Comparison of ENCODE assay signal across 8 mouse cellular contexts in genomic region chr7:100178016-100178890, GRCm38 (mm10). TPM values are rescaled to one million over a fixed set of nuclear protein-coding genes. Genes with fewer than 3 reads are reported as not detected.
DNase-seq lines count a peak whose midpoint lies in the region; ATAC-seq lines count a peak whose summit lies in the region.

No protein-coding gene starts in this region.

- H3K4me1 ChIP-seq in forebrain, embryonic 10.5 days: peaks cover 20% of the 10 kb centered on the region
- H3K4me1 ChIP-seq in heart, embryonic 12.5 days (replicated peaks): peaks cover 12% of the 10 kb centered on the region
- peaks cover 6% of the 10 kb centered on the region; the same call in 1 of the 2 replicates for H3K4me1 ChIP-seq in kidney, embryonic 14.5 days (ENCODE audit: control insufficient read depth, insufficient read depth, low read length)
- H3K4me1 ChIP-seq in liver, embryonic 11.5 days (replicated peaks; ENCODE audit: control insufficient read depth, insufficient read depth, low read length): peaks cover 22% of the 10 kb centered on the region
- peaks cover 10% of the 10 kb centered on the region; the same call in 1 of the 2 replicates for H3K4me1 ChIP-seq in midbrain, embryonic 16.5 days (ENCODE audit: control insufficient read depth, insufficient read depth, low read length)

- peak overlapping the region; percentile 95 for H3K4me2 ChIP-seq in heart, embryonic 12.5 days
- peak overlapping the region; percentile 67 for H3K4me2 ChIP-seq in kidney, embryonic 14.5 days (replicated peaks; ENCODE audit: low read depth, low read length)
- H3K4me2 ChIP-seq in liver, embryonic 11.5 days: peak overlapping the region; percentile 89
- H3K4me2 ChIP-seq in midbrain, embryonic 16.5 days (ENCODE audit: low read length): peak overlapping the region; percentile 62

- H3K9ac ChIP-seq in heart, embryonic 12.5 days: peak overlapping the region; percentile 58; the same call in 1 of the 2 replicates
- H3K9ac ChIP-seq in kidney, embryonic 14.5 days (ENCODE audit: low read depth, low read length): peak overlapping the region; percentile 37; the same call in 1 of the 2 replicates
- peak overlapping the region; percentile 17; the same call in 1 of the 2 replicates for H3K9ac ChIP-seq in liver, embryonic 11.5 days (ENCODE audit: low read depth, low read length)
- H3K9ac ChIP-seq in midbrain, embryonic 16.5 days (ENCODE audit: low read depth, low read length): peak overlapping the region; percentile 58

- no peaks in the 10 kb centered on the region for H3K36me3 ChIP-seq in forebrain, embryonic 10.5 days (replicated peaks)
- H3K36me3 ChIP-seq in heart, embryonic 12.5 days: no peaks in the 10 kb centered on the region
- H3K36me3 ChIP-seq in kidney, embryonic 14.5 days (ENCODE audit: control insufficient read depth, insufficient read depth, low read length): no peaks in the 10 kb centered on the region
- H3K36me3 ChIP-seq in liver, embryonic 11.5 days (ENCODE audit: control insufficient read depth, insufficient read depth, low read length): no peaks in the 10 kb centered on the region
- H3K36me3 ChIP-seq in midbrain, embryonic 16.5 days (ENCODE audit: control insufficient read depth, insufficient read depth, low read length): no peaks in the 10 kb centered on the region

- H3K27ac ChIP-seq in forebrain, embryonic 10.5 days: 0 out of 2 replicates have a peak overlapping the region, but pooled peaks have one; percentile 22
- H3K27ac ChIP-seq in heart, embryonic 12.5 days (ENCODE audit: poor library complexity, severe bottlenecking): no peak overlapping the region
- H3K27ac ChIP-seq in kidney, embryonic 14.5 days (ENCODE audit: low read depth, low read length): no peak overlapping the region
- no peak overlapping the region for H3K27ac ChIP-seq in liver, embryonic 11.5 days (ENCODE audit: low read depth, low read length)
- no peak overlapping the region for H3K27ac ChIP-seq in midbrain, embryonic 16.5 days (ENCODE audit: low read length)

- no peaks in the 10 kb centered on the region for H3K9me3 ChIP-seq in forebrain, embryonic 10.5 days
- no peaks in the 10 kb centered on the region for H3K9me3 ChIP-seq in heart, embryonic 12.5 days (replicated peaks)
- no peaks in the 10 kb centered on the region for H3K9me3 ChIP-seq in kidney, embryonic 14.5 days (ENCODE audit: control insufficient read depth, low read length)
- no peaks in the 10 kb centered on the region for H3K9me3 ChIP-seq in liver, embryonic 11.5 days (ENCODE audit: control insufficient read depth, low read length)
- H3K9me3 ChIP-seq in midbrain, embryonic 16.5 days (replicated peaks; ENCODE audit: control insufficient read depth, low read length, poor library complexity, severe bottlenecking): no peaks in the 10 kb centered on the region

- peaks cover 60% of the 10 kb centered on the region for H3K27me3 ChIP-seq in forebrain, embryonic 10.5 days (ENCODE audit: poor library complexity, severe bottlenecking)
- peaks cover 59% of the 10 kb centered on the region for H3K27me3 ChIP-seq in heart, embryonic 12.5 days (replicated peaks)
- H3K27me3 ChIP-seq in kidney, embryonic 14.5 days (ENCODE audit: control insufficient read depth, insufficient read depth, low read length): peaks cover 26% of the 10 kb centered on the region
- H3K27me3 ChIP-seq in liver, embryonic 11.5 days (replicated peaks; ENCODE audit: control insufficient read depth, insufficient read depth, low read length): peaks cover 32% of the 10 kb centered on the region
- H3K27me3 ChIP-seq in midbrain, embryonic 16.5 days (ENCODE audit: control insufficient read depth, insufficient read depth, low read depth, low read length): peaks cover 15% of the 10 kb centered on the region

- peak; percentile 22 for DNase-seq in CD4-positive, CD25-positive, alpha-beta regulatory T cell, adult 2 months (ENCODE audit: low read depth, low spot score)
- DNase-seq in forebrain, embryonic 10.5 days (ENCODE audit: extremely low spot score, low spot score): peak; percentile 42
- DNase-seq in liver, embryonic 11.5 days (ENCODE audit: low spot score): peak; percentile 60
- peak; percentile 68 for DNase-seq in testis, postnatal 10 days (ENCODE audit: low spot score)

- peak overlapping the region; percentile 50 for H3K4me3 ChIP-seq in forebrain, embryonic 10.5 days
- H3K4me3 ChIP-seq in heart, embryonic 12.5 days: peak overlapping the region; percentile 56
- H3K4me3 ChIP-seq in kidney, embryonic 14.5 days (ENCODE audit: low read length): peak overlapping the region; percentile 46
- peak overlapping the region; percentile 43 for H3K4me3 ChIP-seq in liver, embryonic 11.5 days (ENCODE audit: low read depth, low read length)
- peak overlapping the region; percentile 40 for H3K4me3 ChIP-seq in midbrain, embryonic 16.5 days (ENCODE audit: low read depth, low read length)

- no peak for ATAC-seq in CD4-positive, CD25-positive, alpha-beta regulatory T cell, adult 4 months
- ATAC-seq in heart, embryonic 12.5 days (ENCODE audit: insufficient number of reproducible peaks, low FRiP score): peak; percentile 64
- ATAC-seq in kidney, embryonic 14.5 days (ENCODE audit: low FRiP score, low TSS enrichment): peak; percentile 86
- ATAC-seq in liver, embryonic 11.5 days (replicated peaks; ENCODE audit: low FRiP score): peak; percentile 68
- ATAC-seq in midbrain, embryonic 16.5 days: peak; percentile 67; the same call in 1 of the 2 replicates

- WGBS in forebrain, embryonic 10.5 days: 10% methylated on average over 30 of the region's 30 CpGs
- 7% methylated on average over 30 of the region's 30 CpGs for WGBS in heart, embryonic 12.5 days
- 9% methylated on average over 30 of the region's 30 CpGs for WGBS in kidney, embryonic 14.5 days
- WGBS in liver, embryonic 11.5 days: 8% methylated on average over 30 of the region's 30 CpGs
- WGBS in midbrain, embryonic 16.5 days: 9% methylated on average over 30 of the region's 30 CpGs

RNA-seq across cellular contexts. Expression of gene Kcne3, which starts 2.0 kb away (rescaled TPM):
- not detected for polyA plus RNA-seq in CD4-positive, CD25-positive, alpha-beta regulatory T cell, adult 4 months (2017; shearing (Covaris generic))
- 6.5 and 10.0 TPM in 2 replicates for polyA plus RNA-seq in forebrain, embryonic 10.5 days (2016; fragmentation: Nextera tagmentation; extraction: Ambion mirVana)
- polyA plus RNA-seq in heart, embryonic 12.5 days (2016; fragmentation: Nextera tagmentation; extraction: Ambion mirVana): 8.0 and 10.0 TPM in 2 replicates
- 2.4 and 4.9 TPM in 2 replicates for polyA plus RNA-seq in kidney, embryonic 14.5 days (2014; fragmentation: Nextera tagmentation; extraction: Ambion mirVana)
- 10.9 and 11.4 TPM in 2 replicates for polyA plus RNA-seq in liver, embryonic 11.5 days (2014; fragmentation: Nextera tagmentation; extraction: Ambion mirVana)
- 0.56 and 0.79 TPM in 2 replicates for polyA plus RNA-seq in midbrain, embryonic 16.5 days (2015; fragmentation: Nextera tagmentation; extraction: Ambion mirVana)

RNA-seq across cellular contexts. Expression of gene Lipt2, which starts 19.2 kb away (rescaled TPM):
- not detected for polyA plus RNA-seq in CD4-positive, CD25-positive, alpha-beta regulatory T cell, adult 4 months (2017; shearing (Covaris generic))
- 22.7 and 24.7 TPM in 2 replicates for polyA plus RNA-seq in forebrain, embryonic 10.5 days (2016; fragmentation: Nextera tagmentation; extraction: Ambion mirVana)
- polyA plus RNA-seq in heart, embryonic 12.5 days (2016; fragmentation: Nextera tagmentation; extraction: Ambion mirVana): 12.1 and 12.9 TPM in 2 replicates
- 27.0 and 34.2 TPM in 2 replicates for polyA plus RNA-seq in kidney, embryonic 14.5 days (2014; fragmentation: Nextera tagmentation; extraction: Ambion mirVana)
- polyA plus RNA-seq in liver, embryonic 11.5 days (2014; fragmentation: Nextera tagmentation; extraction: Ambion mirVana): 18.1 and 19.0 TPM in 2 replicates
- 15.4 and 18.2 TPM in 2 replicates for polyA plus RNA-seq in midbrain, embryonic 16.5 days (2015; fragmentation: Nextera tagmentation; extraction: Ambion mirVana)

RNA-seq across cellular contexts. Expression of gene Pgm2l1, which starts 48.9 kb away (rescaled TPM):
- polyA plus RNA-seq in CD4-positive, CD25-positive, alpha-beta regulatory T cell, adult 4 months (2017; shearing (Covaris generic)): 1 to 10 TPM; 4.9 to 5.1 TPM
- polyA plus RNA-seq in forebrain, embryonic 10.5 days (2016; fragmentation: Nextera tagmentation; extraction: Ambion mirVana): 3.1 and 3.7 TPM in 2 replicates
- 1.9 and 3.2 TPM in 2 replicates for polyA plus RNA-seq in heart, embryonic 12.5 days (2016; fragmentation: Nextera tagmentation; extraction: Ambion mirVana)
- polyA plus RNA-seq in kidney, embryonic 14.5 days (2014; fragmentation: Nextera tagmentation; extraction: Ambion mirVana): 5.5 and 5.9 TPM in 2 replicates
- 2.6 and 3.0 TPM in 2 replicates for polyA plus RNA-seq in liver, embryonic 11.5 days (2014; fragmentation: Nextera tagmentation; extraction: Ambion mirVana)
- polyA plus RNA-seq in midbrain, embryonic 16.5 days (2015; fragmentation: Nextera tagmentation; extraction: Ambion mirVana): 36.5 and 39.4 TPM in 2 replicates

RNA-seq across cellular contexts. Expression of gene Pold3, which starts 56.9 kb away (rescaled TPM):
- 10 to 100 TPM; 37.3 to 46.3 TPM for polyA plus RNA-seq in CD4-positive, CD25-positive, alpha-beta regulatory T cell, adult 4 months (2017; shearing (Covaris generic))
- polyA plus RNA-seq in forebrain, embryonic 10.5 days (2016; fragmentation: Nextera tagmentation; extraction: Ambion mirVana): 139 and 140 TPM in 2 replicates
- polyA plus RNA-seq in heart, embryonic 12.5 days (2016; fragmentation: Nextera tagmentation; extraction: Ambion mirVana): 42.6 and 44.0 TPM in 2 replicates
- polyA plus RNA-seq in kidney, embryonic 14.5 days (2014; fragmentation: Nextera tagmentation; extraction: Ambion mirVana): 59.5 and 67.7 TPM in 2 replicates
- polyA plus RNA-seq in liver, embryonic 11.5 days (2014; fragmentation: Nextera tagmentation; extraction: Ambion mirVana): 94.5 and 95.4 TPM in 2 replicates
- 51.6 and 55.7 TPM in 2 replicates for polyA plus RNA-seq in midbrain, embryonic 16.5 days (2015; fragmentation: Nextera tagmentation; extraction: Ambion mirVana)

Comparison
In these comparisons a context has a peak if more than half of its experiments do, and no peak if none do; other contexts are left out.
1. RNA of gene Lipt2, which starts 19.2 kb away (polyA plus RNA-seq): 27.0 to 34.2 TPM in kidney, embryonic 14.5 days, 22.7 to 24.7 TPM in forebrain, embryonic 10.5 days, 18.1 to 19.0 TPM in liver, embryonic 11.5 days, 15.4 to 18.2 TPM in midbrain, embryonic 16.5 days and 12.1 to 12.9 TPM in heart, embryonic 12.5 days; not detected in CD4-positive, CD25-positive, alpha-beta regulatory T cell, adult 4 months; every median in the first group is over 10 times any median in the second.
2. Peak in every context shown above with its lines, with median percentiles within 50 percentile points of each other: DNase-seq, H3K4me3 ChIP-seq, H3K4me2 ChIP-seq and H3K9ac ChIP-seq.